Mouse (Mus musculus) heart, embryonic 11.5 days (tissue): ENCODE data around the gene Gpr152. TPM values are rescaled to one million over a fixed set of nuclear protein-coding genes. Genes with fewer than 3 reads are reported as not detected.

Experiments used
- ATAC-seq: fragments of 200-750 bp; cut with Nextera tagmentation; replicated peaks from 2 replicates; pipeline ENCODE4 v1.8.0; 2017; ENCODE audit warnings: moderate library complexity; ENCODE audit not compliant: insufficient number of reproducible peaks, low FRiP score, low TSS enrichment
- H3K27ac ChIP-seq: fragments of 300-500 bp; sonication (generic); 2 replicates; pipeline ENCODE4 v1.5.1; 2014; ENCODE audit warnings: mild to moderate bottlenecking, low read depth, low read length
- H3K27me3 ChIP-seq: fragments of 300-500 bp; sonication (generic); 2 replicates; pipeline ENCODE4 v1.6.1; 2014; ENCODE audit warnings: mild to moderate bottlenecking, low read length, mixed read lengths; ENCODE audit not compliant: control insufficient read depth, insufficient read depth
- H3K36me3 ChIP-seq: fragments of 300-500 bp; sonication (generic); 2 replicates; pipeline ENCODE4 v1.6.1; 2014; ENCODE audit warnings: mild to moderate bottlenecking, low read length, moderate library complexity, mixed read lengths; ENCODE audit not compliant: control insufficient read depth, insufficient read depth
- H3K4me1 ChIP-seq: fragments of 300-500 bp; sonication (generic); 2 replicates; pipeline ENCODE4 v1.6.1; 2014; ENCODE audit warnings: low read length; ENCODE audit not compliant: control insufficient read depth, insufficient read depth
- H3K4me2 ChIP-seq: fragments of 300-500 bp; sonication (generic); 2 replicates; pipeline ENCODE4 v1.6.1; 2014; ENCODE audit warnings: mild to moderate bottlenecking, moderate library complexity
- H3K4me3 ChIP-seq: fragments of 300-500 bp; sonication (generic); 2 replicates; pipeline ENCODE4 v1.5.1; 2014; ENCODE audit warnings: low read depth, low read length
- H3K9ac ChIP-seq: fragments of 300-500 bp; sonication (generic); 2 replicates; pipeline ENCODE4 v1.6.1; 2014; ENCODE audit warnings: mild to moderate bottlenecking, low read depth, low read length, moderate library complexity
- H3K9me3 ChIP-seq: fragments of 300-500 bp; sonication (generic); replicated peaks from 2 replicates; pipeline ENCODE4 v1.6.1; 2016; ENCODE audit warnings: low read length; ENCODE audit not compliant: control insufficient read depth
- WGBS: fragments of 180-500 bp; shearing (Covaris S2); extraction: QIAGEN DNeasy Blood & Tissue Kit; methylation state at CpG from one replicate; pipeline ENCODE4 v1.1.7; 2014; ENCODE audit not compliant: insufficient replicate concordance; 5-methylcytosine and 5-hydroxymethylcytosine counted together
- polyA plus RNA-seq: library from polyadenylated mRNA; unstranded; fragments of >200 nt; fragmentation: Nextera tagmentation; extraction: Ambion mirVana; gene quantifications from 2 replicates; pipeline ENCODE4 v1.2.1, GENCODE M21; 2014

The Gpr152 gene
- polyA plus RNA-seq, 1 experiment from 2014 or later: not detected

GRCm38 (mm10) chr19:4162646-4163542 lies 23.3 kb downstream of the Gpr152 start, which contains the start of gene Rps6kb2:
Gene Rps6kb2 (minus strand): TSS chr19:4163354.
- H3K4me2 ChIP-seq: peak within 1 kb of the TSS; percentile 88
- ATAC-seq: peak; percentile 70
- H3K9ac ChIP-seq: peak within 1 kb of the TSS; percentile 85
- 6% methylated on average over 42 of the region's 42 CpGs for WGBS
- H3K4me1 ChIP-seq: peaks cover 9% of the 10 kb centered on the region
- H3K4me3 ChIP-seq: peak within 1 kb of the TSS; percentile 73
- H3K9me3 ChIP-seq: no peaks in the 10 kb centered on the region
- no peaks in the 10 kb centered on the region for H3K27me3 ChIP-seq
- peaks cover 6% of the 10 kb centered on the region for H3K36me3 ChIP-seq
- H3K27ac ChIP-seq: peak within 1 kb of the TSS; percentile 24; the same call in 1 of the 2 replicates

- 36% methylated on average over 4 of the region's 4 CpGs for WGBS
- peak overlapping the region; percentile 24; the same call in 1 of the 2 replicates for H3K27ac ChIP-seq
- no peaks in the 10 kb centered on the region for H3K27me3 ChIP-seq
- H3K36me3 ChIP-seq: peaks cover 6% of the 10 kb centered on the region; the same call in 1 of the 2 replicates
- H3K4me3 ChIP-seq: peak overlapping the region; percentile 73
- H3K9ac ChIP-seq: peak overlapping the region; percentile 85; the same call in 1 of the 2 replicates
- no peaks in the 10 kb centered on the region for H3K9me3 ChIP-seq
- no peak for ATAC-seq
- H3K4me2 ChIP-seq: peak overlapping the region; percentile 88
- peaks cover 9% of the 10 kb centered on the region for H3K4me1 ChIP-seq
Measured at GRCm38 (mm10) chr19:4163543-4163887, 23.9 kb downstream of the Gpr152 start.

- Histone ChIP-seq H3K27ac (no peak overlapping the region), H3K4me3 (no peak overlapping the region), H3K4me2 (no peak overlapping the region), H3K9ac (no peak overlapping the region), H3K27me3 (no peaks in the 10 kb centered on the region), H3K9me3 (no peaks in the 10 kb centered on the region), H3K4me1 (peaks cover 9% of the 10 kb centered on the region), H3K36me3 (peaks cover 6% of the 10 kb centered on the region; the same call in 1 of the 2 replicates)
- 70% methylated on average over 3 of the region's 3 CpGs for WGBS
- ATAC-seq: no peak
Measured at GRCm38 (mm10) chr19:4164100-4164499, 24.5 kb downstream of the Gpr152 start.

DNA sequence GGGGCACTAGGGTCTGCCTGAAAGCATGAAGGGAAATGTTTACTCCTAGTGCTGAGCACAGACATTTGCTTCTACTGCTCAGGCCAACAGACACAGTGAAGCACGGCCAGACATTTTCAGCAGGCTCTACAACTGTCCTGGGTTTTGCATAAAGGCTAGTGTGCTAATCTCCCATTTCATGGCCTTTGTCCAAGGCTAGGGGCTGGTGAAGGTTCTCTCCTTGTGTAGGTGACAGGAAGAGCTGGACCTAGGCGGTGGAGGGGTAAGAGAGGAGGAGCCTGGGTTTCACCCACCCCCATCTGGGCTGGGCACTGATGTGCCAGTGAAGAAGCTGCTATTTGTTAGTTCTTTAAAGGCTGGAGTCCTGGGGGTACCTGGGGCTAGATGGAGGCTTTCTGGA lies 25.1 kb downstream of the Gpr152 start:
- Histone ChIP-seq H3K27me3 (no peaks in the 10 kb centered on the region), H3K9me3 (no peaks in the 10 kb centered on the region), H3K36me3 (peaks cover 6% of the 10 kb centered on the region; the same call in 1 of the 2 replicates), H3K4me3 (no peak overlapping the region), H3K4me1 (peaks cover 11% of the 10 kb centered on the region), H3K4me2 (no peak overlapping the region), H3K27ac (no peak overlapping the region), H3K9ac (no peak overlapping the region)
- 72% methylated on average over 2 of the region's 2 CpGs for WGBS
- no peak for ATAC-seq

- Histone ChIP-seq H3K9ac (no peak overlapping the region), H3K4me2 (no peak overlapping the region), H3K27me3 (no peaks in the 10 kb centered on the region), H3K4me3 (no peak overlapping the region), H3K9me3 (no peaks in the 10 kb centered on the region), H3K36me3 (no peaks in the 10 kb centered on the region), H3K4me1 (peaks cover 25% of the 10 kb centered on the region), H3K27ac (no peak overlapping the region)
- 54% methylated on average over 9 of the region's 9 CpGs for WGBS
- no peak for ATAC-seq
Measured at GRCm38 (mm10) chr19:4166678-4167476, 27.3 kb downstream of the Gpr152 start.

DNA sequence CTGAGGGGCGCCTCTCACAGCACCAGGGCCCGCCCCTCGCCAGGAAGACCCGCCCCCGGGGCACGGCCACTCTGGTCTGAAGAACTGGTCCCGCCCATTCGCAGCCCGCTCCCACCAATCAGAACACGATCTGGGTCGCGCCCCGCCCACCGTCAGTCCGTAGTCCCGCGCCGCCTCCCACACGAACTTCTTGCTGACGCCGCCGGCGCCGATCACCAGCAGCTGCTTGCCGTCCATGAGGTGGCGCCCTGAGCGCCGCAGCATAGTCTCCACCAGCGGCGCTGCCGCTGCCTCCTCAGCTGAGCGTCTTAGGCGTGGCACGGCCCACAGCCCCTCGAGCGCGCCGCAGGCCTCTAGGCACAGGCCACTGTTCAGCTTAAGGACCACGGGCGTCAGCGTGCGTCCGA lies 29.8 kb downstream of the Gpr152 start:
- Histone ChIP-seq H3K9ac (peak overlapping the region; percentile 90), H3K4me3 (peak overlapping the region; percentile 45), H3K27ac (peak overlapping the region; percentile 76), H3K27me3 (no peaks in the 10 kb centered on the region), H3K36me3 (no peaks in the 10 kb centered on the region), H3K4me2 (peak overlapping the region; percentile 94), H3K4me1 (peaks cover 20% of the 10 kb centered on the region), H3K9me3 (no peaks in the 10 kb centered on the region)
- WGBS: under 1% methylated on average over 43 of the region's 43 CpGs
- ATAC-seq: peak; percentile 91

GRCm38 (mm10) chr19:4169810-4170209 lies 30.2 kb downstream of the Gpr152 start:
- 7% methylated on average over 27 of the region's 27 CpGs for WGBS
- Histone ChIP-seq H3K4me3 (peak overlapping the region; percentile 45), H3K27ac (peak overlapping the region; percentile 76), H3K4me1 (peaks cover 20% of the 10 kb centered on the region), H3K9ac (peak overlapping the region; percentile 90), H3K4me2 (peak overlapping the region; percentile 94), H3K36me3 (no peaks in the 10 kb centered on the region), H3K27me3 (no peaks in the 10 kb centered on the region), H3K9me3 (no peaks in the 10 kb centered on the region)
- peak; percentile 32 for ATAC-seq

DNA sequence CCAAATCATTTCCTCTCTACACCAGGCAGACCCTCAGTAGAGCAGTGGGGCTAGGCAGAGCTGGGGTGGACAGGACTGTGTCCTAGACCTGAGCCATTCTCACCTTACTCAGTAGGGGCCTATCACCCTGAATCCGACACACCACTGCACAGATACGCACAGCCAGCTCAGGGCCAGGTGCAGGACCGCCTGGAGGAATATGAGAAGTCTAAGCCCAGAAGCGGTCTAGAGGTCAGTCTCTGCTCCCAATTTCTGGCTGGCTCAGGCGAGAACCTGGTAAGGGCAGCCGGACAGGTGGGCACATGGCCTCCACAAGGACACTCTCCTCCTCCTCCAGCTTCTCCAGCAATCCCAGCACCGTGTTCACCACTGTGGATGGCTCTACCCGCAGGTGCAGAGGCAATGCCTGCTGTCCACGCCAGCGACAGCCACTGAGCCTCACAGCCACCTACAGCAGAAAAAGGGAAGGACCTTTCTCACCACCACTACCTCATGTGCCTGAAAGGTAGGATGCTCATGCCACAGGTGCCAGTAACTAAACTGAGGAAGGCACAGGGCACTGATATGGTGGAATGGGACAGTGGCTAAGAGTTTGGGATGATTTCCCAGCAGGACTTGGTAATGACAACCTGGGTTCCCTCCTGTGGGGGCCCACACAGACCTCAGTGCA lies 31.3 kb downstream of the Gpr152 start:
- Histone ChIP-seq H3K4me1 (peaks cover 29% of the 10 kb centered on the region), H3K27ac (no peak overlapping the region), H3K4me3 (no peak overlapping the region), H3K27me3 (no peaks in the 10 kb centered on the region), H3K9ac (no peak overlapping the region), H3K36me3 (no peaks in the 10 kb centered on the region), H3K4me2 (no peak overlapping the region), H3K9me3 (no peaks in the 10 kb centered on the region)
- ATAC-seq: no peak
- WGBS: 86% methylated on average over 10 of the region's 10 CpGs
